Mouse (Mus musculus): ENCODE data around the gene Ntrk2. TPM values are rescaled to one million over a fixed set of nuclear protein-coding genes. Genes with fewer than 3 reads are reported as not detected.

The Ntrk2 gene
- polyA plus RNA-seq (2015; fragmentation: Nextera tagmentation; extraction: Ambion mirVana) = 3.9 and 4.7 TPM in 2 replicates

GRCm38 (mm10) chr13:58806397-58806892 lies at the start of gene Ntrk2:
Ntrk2 (plus strand) TSS chr13:58806569.
- H3K27me3 ChIP-seq (replicated peaks) = peaks cover 70% of the 10 kb centered on the region
- H3K27ac ChIP-seq (replicated peaks) = no peak within 1 kb of the TSS
- WGBS = under 1% methylated on average over 47 of the region's 47 CpGs
- H3K4me3 ChIP-seq = peak within 1 kb of the TSS; percentile 55
- H3K4me1 ChIP-seq = peaks cover 20% of the 10 kb centered on the region; the same call in 1 of the 2 replicates
- H3K36me3 ChIP-seq = no peaks in the 10 kb centered on the region
- peak within 1 kb of the TSS; percentile 77 for H3K9ac ChIP-seq
- no peak; the same call in 1 of the 2 replicates for ATAC-seq (ENCODE audit: extremely low read depth, insufficient number of reproducible peaks, low FRiP score, low TSS enrichment)
- H3K9me3 ChIP-seq = peaks cover 10% of the 10 kb centered on the region; the same call in 1 of the 2 replicates
- peak within 1 kb of the TSS; percentile 87 for H3K4me2 ChIP-seq

GRCm38 (mm10) chr13:58761003-58761630 lies 45.3 kb upstream of the Ntrk2 start:
- Histone ChIP-seq H3K4me2 (no peak overlapping the region), H3K4me1 (no peaks in the 10 kb centered on the region), H3K4me3 (no peak overlapping the region), H3K9me3 (no peaks in the 10 kb centered on the region), H3K27me3 (replicated peaks) (no peaks in the 10 kb centered on the region), H3K9ac (no peak overlapping the region), H3K36me3 (no peaks in the 10 kb centered on the region), H3K27ac (replicated peaks) (no peak overlapping the region)
- 59% methylated on average over 5 of the region's 5 CpGs for WGBS
- no peak for ATAC-seq (ENCODE audit: extremely low read depth, insufficient number of reproducible peaks, low FRiP score, low TSS enrichment)

GRCm38 (mm10) chr13:58768258-58768657 lies 38.1 kb upstream of the Ntrk2 start:
- Histone ChIP-seq H3K27ac (replicated peaks) (no peak overlapping the region), H3K9ac (no peak overlapping the region), H3K9me3 (no peaks in the 10 kb centered on the region), H3K27me3 (replicated peaks) (no peaks in the 10 kb centered on the region), H3K4me1 (no peaks in the 10 kb centered on the region), H3K36me3 (no peaks in the 10 kb centered on the region), H3K4me3 (no peak overlapping the region), H3K4me2 (no peak overlapping the region)
- WGBS = 85% methylated on average over 6 of the region's 6 CpGs
- no peak for ATAC-seq (ENCODE audit: extremely low read depth, insufficient number of reproducible peaks, low FRiP score, low TSS enrichment)

- H3K36me3 ChIP-seq = no peaks in the 10 kb centered on the region
- H3K9me3 ChIP-seq = no peaks in the 10 kb centered on the region
- no peaks in the 10 kb centered on the region for H3K4me1 ChIP-seq
- no peak for ATAC-seq (ENCODE audit: extremely low read depth, insufficient number of reproducible peaks, low FRiP score, low TSS enrichment)
- no peak overlapping the region for H3K27ac ChIP-seq (replicated peaks)
- H3K27me3 ChIP-seq (replicated peaks) = no peaks in the 10 kb centered on the region
- H3K4me2 ChIP-seq = no peak overlapping the region
- no peak overlapping the region for H3K9ac ChIP-seq
- H3K4me3 ChIP-seq = no peak overlapping the region
- 53% methylated on average over 2 of the region's 2 CpGs for WGBS
These were observed 36.9 kb upstream of the Ntrk2 start for GRCm38 (mm10) chr13:58769438-58769837.

GRCm38 (mm10) chr13:58779261-58779660 lies 27.1 kb upstream of the Ntrk2 start:
- H3K27ac ChIP-seq (replicated peaks) = no peak overlapping the region
- H3K9me3 ChIP-seq = no peaks in the 10 kb centered on the region
- no peak for ATAC-seq (ENCODE audit: extremely low read depth, insufficient number of reproducible peaks, low FRiP score, low TSS enrichment)
- H3K4me1 ChIP-seq = 0 out of 2 replicates have a peak, but pooled peaks cover 4% of the 10 kb centered on the region
- no peak overlapping the region for H3K4me2 ChIP-seq
- H3K4me3 ChIP-seq = no peak overlapping the region
- H3K36me3 ChIP-seq = no peaks in the 10 kb centered on the region
- no peak overlapping the region for H3K9ac ChIP-seq
- no peaks in the 10 kb centered on the region for H3K27me3 ChIP-seq (replicated peaks)
- 82% methylated on average over 14 of the region's 14 CpGs for WGBS

GRCm38 (mm10) chr13:58786476-58786875 lies 19.9 kb upstream of the Ntrk2 start:
- H3K27ac ChIP-seq (replicated peaks) = 0 out of 2 replicates have a peak overlapping the region, but pooled peaks have one; percentile 33
- no peaks in the 10 kb centered on the region for H3K9me3 ChIP-seq
- no peak overlapping the region for H3K9ac ChIP-seq
- H3K36me3 ChIP-seq = no peaks in the 10 kb centered on the region
- ATAC-seq (ENCODE audit: extremely low read depth, insufficient number of reproducible peaks, low FRiP score, low TSS enrichment) = no peak
- WGBS = 4% methylated on average over 3 of the region's 3 CpGs
- peak overlapping the region; percentile 22; the same call in 1 of the 2 replicates for H3K4me2 ChIP-seq
- no peak overlapping the region for H3K4me3 ChIP-seq
- H3K27me3 ChIP-seq (replicated peaks) = no peaks in the 10 kb centered on the region
- peaks cover 12% of the 10 kb centered on the region for H3K4me1 ChIP-seq

GRCm38 (mm10) chr13:58790741-58791140 lies 15.6 kb upstream of the Ntrk2 start:
- H3K4me1 ChIP-seq = peaks cover 9% of the 10 kb centered on the region
- H3K9ac ChIP-seq = no peak overlapping the region
- H3K9me3 ChIP-seq = 0 out of 2 replicates have a peak, but pooled peaks cover 3% of the 10 kb centered on the region
- no peak for ATAC-seq (ENCODE audit: extremely low read depth, insufficient number of reproducible peaks, low FRiP score, low TSS enrichment)
- H3K36me3 ChIP-seq = no peaks in the 10 kb centered on the region
- H3K4me2 ChIP-seq = no peak overlapping the region
- 69% methylated on average over 7 of the region's 7 CpGs for WGBS
- H3K4me3 ChIP-seq = no peak overlapping the region
- H3K27me3 ChIP-seq (replicated peaks) = no peaks in the 10 kb centered on the region
- H3K27ac ChIP-seq (replicated peaks) = no peak overlapping the region

GRCm38 (mm10) chr13:58797386-58797785 lies 9.0 kb upstream of the Ntrk2 start:
- Histone ChIP-seq H3K4me3 (no peak overlapping the region), H3K4me2 (no peak overlapping the region), H3K36me3 (no peaks in the 10 kb centered on the region), H3K9me3 (peaks cover 10% of the 10 kb centered on the region; the same call in 1 of the 2 replicates), H3K4me1 (no peaks in the 10 kb centered on the region), H3K9ac (no peak overlapping the region), H3K27ac (replicated peaks) (no peak overlapping the region), H3K27me3 (replicated peaks) (0 out of 2 replicates have a peak, but pooled peaks cover 3% of the 10 kb centered on the region)
- ATAC-seq (ENCODE audit: extremely low read depth, insufficient number of reproducible peaks, low FRiP score, low TSS enrichment) = no peak
- 86% methylated on average over 7 of the region's 7 CpGs for WGBS

- Histone ChIP-seq H3K27ac (replicated peaks) (no peak overlapping the region), H3K4me3 (no peak overlapping the region), H3K4me1 (no peaks in the 10 kb centered on the region), H3K36me3 (no peaks in the 10 kb centered on the region), H3K9ac (no peak overlapping the region), H3K9me3 (peaks cover 15% of the 10 kb centered on the region; the same call in 1 of the 2 replicates), H3K27me3 (replicated peaks) (peaks cover 23% of the 10 kb centered on the region), H3K4me2 (no peak overlapping the region)
- WGBS = 68% methylated on average over 3 of the region's 3 CpGs
- no peak for ATAC-seq (ENCODE audit: extremely low read depth, insufficient number of reproducible peaks, low FRiP score, low TSS enrichment)
These were observed 5.1 kb upstream of the Ntrk2 start for GRCm38 (mm10) chr13:58801291-58801690.

- 16% methylated on average over 1 of the region's 1 CpGs for WGBS
- Histone ChIP-seq H3K4me2 (no peak overlapping the region), H3K4me1 (peaks cover 20% of the 10 kb centered on the region; the same call in 1 of the 2 replicates), H3K9me3 (peaks cover 10% of the 10 kb centered on the region; the same call in 1 of the 2 replicates), H3K27me3 (replicated peaks) (peaks cover 48% of the 10 kb centered on the region), H3K27ac (replicated peaks) (no peak overlapping the region), H3K4me3 (no peak overlapping the region), H3K36me3 (no peaks in the 10 kb centered on the region), H3K9ac (no peak overlapping the region)
- ATAC-seq (ENCODE audit: extremely low read depth, insufficient number of reproducible peaks, low FRiP score, low TSS enrichment) = no peak
These were observed 2.5 kb upstream of the Ntrk2 start for GRCm38 (mm10) chr13:58803882-58804281.

- H3K9ac ChIP-seq = no peak overlapping the region
- peaks cover 67% of the 10 kb centered on the region for H3K27me3 ChIP-seq (replicated peaks)
- no peak overlapping the region for H3K4me3 ChIP-seq
- H3K9me3 ChIP-seq = peaks cover 10% of the 10 kb centered on the region; the same call in 1 of the 2 replicates
- no peaks in the 10 kb centered on the region for H3K36me3 ChIP-seq
- no peak overlapping the region for H3K27ac ChIP-seq (replicated peaks)
- no peak overlapping the region for H3K4me2 ChIP-seq
- ATAC-seq (ENCODE audit: extremely low read depth, insufficient number of reproducible peaks, low FRiP score, low TSS enrichment) = no peak
- 79% methylated on average over 11 of the region's 11 CpGs for WGBS
- H3K4me1 ChIP-seq = peaks cover 20% of the 10 kb centered on the region; the same call in 1 of the 2 replicates
These were observed 536 bp upstream of the Ntrk2 start for GRCm38 (mm10) chr13:58805833-58806232.
